Mouse (Mus musculus) frontal cortex, adult 2 months (tissue): ENCODE measurements around the gene Kiz. TPM values are rescaled to one million over a fixed set of nuclear protein-coding genes. Genes with fewer than 3 reads are reported as not detected.
A peak's percentile ranks its signal among the peaks of the same experiment; 100 is the strongest.

Experiments used
- DNase-seq, 2 experiments: peaks; one replicate each; pipeline ENCODE4 v3.0.0; 2022; ENCODE audit warnings: low spot score in 1 of 2; ENCODE audit errors: extremely low spot score in 1 of 2
- polyA plus RNA-seq: library from polyadenylated mRNA; depleted of rRNA; stranded (reverse); fragments of >200 nt; gene quantifications from 2 replicates; pipeline ENCODE4 v1.2.3, GENCODE M21; 2012

Kiz gene
- polyA plus RNA-seq, 1 experiment = 19.7 TPM

GRCm38 (mm10) chr2:146958951-146959821 lies 103.5 kb downstream of the Kiz start:
- peak; percentile 38 to 93 for DNase-seq

DNA sequence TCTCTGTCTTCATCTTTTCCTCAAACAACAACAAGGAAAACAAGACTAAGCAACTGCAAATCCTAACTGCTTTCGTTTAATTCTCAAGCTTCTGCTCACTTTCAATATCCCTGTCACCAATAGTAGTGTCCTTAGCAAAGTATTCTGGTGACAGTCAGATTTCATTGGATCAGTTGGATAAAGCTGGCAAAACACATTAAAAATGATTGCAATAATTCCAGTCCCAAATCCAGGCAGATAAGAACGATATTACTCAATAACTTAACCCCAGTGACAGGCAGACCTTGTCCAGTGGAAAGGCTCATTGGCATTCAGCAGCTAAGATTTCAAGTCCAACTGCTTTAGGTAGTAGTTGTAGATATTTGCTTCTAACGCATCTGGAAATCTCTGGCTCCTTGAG lies 119.4 kb downstream of the Kiz start:
- no peak for DNase-seq

DNA sequence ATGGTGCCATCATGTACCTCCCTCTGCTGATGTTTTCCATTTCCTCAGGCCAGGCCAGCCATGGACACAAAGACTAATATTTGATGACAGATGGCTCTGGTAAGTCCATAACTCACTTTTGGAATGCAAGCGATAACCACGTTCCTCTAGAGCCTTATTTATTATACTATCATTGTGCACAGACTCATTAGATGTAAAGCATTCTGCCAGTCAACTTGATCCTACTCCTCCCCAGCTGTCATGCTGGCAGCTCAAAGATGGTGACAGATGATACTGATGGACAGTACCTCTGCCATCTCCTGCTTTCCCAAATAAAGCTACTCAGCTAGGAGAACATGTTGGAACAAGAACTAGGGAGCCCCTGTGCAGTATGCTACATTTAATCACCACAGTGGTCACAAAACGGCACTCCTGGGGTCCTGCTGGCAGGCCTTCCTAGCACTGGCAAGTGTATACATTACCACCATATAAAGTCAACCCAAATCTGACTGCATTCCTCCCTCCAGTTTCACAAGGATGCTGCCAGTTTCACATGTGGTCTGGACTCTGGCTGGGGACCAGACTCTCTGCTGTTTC lies 119.9 kb downstream of the Kiz start:
- DNase-seq = no peak

DNA sequence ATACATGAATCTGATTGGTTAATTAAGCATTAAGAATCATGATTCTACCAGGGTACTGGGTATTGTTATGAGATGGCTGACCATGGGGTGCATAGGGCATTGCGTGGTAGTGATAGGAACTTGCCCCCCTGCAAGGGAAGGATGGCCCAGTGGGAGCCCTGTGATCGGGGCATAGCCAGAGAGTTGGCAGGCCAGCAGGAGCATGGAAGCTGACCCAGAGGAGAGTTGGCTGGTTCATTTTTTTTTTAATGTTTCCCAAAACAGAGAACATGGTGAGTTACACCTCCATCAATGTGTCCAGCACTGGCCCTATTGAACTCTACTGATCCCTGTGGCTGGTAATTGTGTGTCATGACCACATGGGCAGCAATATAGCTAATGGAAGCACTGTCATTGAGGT lies 127.1 kb downstream of the Kiz start:
- DNase-seq = no peak

GRCm38 (mm10) chr2:146984831-146985230 lies 129.2 kb downstream of the Kiz start:
- no peak for DNase-seq

DNA sequence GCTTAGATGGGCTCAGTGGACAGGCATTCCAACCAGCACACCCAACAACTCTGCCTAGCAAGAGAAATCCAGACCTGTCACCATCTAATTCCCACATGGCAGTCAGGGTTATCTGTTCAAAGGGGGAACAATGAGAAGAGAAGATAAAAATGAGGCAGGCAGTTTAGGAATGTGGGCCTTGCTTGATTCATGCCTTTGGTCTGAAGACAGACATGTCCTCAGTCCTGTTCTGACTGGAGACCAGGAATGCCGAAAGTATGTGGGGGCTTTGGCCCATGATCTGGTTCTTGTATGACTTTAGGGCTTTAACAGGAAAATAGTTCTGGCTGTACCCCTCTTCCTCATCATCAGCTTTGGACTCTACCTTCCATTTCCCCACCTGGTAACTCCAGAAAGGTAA lies 130.1 kb downstream of the Kiz start:
- no peak for DNase-seq

- DNase-seq = no peak
Observed at GRCm38 (mm10) chr2:146986429-146986828, 130.8 kb downstream of the Kiz start.

DNA sequence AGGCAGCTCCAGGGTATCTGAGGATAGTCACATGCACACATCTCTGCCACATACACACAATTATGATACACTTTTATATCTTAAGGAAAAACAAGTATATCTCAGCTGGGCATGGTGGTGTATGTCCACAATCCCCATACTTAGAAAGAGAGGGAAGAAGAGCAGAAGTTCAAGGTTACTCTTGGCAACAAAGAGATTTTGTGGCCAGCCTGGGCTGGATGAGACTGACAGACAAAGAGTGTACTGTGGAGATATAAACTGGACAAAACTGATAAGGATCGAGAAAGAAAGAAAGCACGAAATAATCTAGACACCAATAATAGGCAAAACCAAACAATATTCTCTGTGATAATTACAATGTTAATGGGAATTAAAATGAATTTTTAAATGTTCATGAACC lies 151.6 kb downstream of the Kiz start:
- no peak for DNase-seq

- DNase-seq = no peak
Observed at GRCm38 (mm10) chr2:147009084-147009483, 153.4 kb downstream of the Kiz start.

- DNase-seq = no peak
Observed at GRCm38 (mm10) chr2:147010141-147010540, 154.5 kb downstream of the Kiz start.

- no peak for DNase-seq
Observed at GRCm38 (mm10) chr2:147010952-147011351, 155.3 kb downstream of the Kiz start.

GRCm38 (mm10) chr2:147011474-147012140 lies 155.9 kb downstream of the Kiz start:
- DNase-seq = no peak

DNA sequence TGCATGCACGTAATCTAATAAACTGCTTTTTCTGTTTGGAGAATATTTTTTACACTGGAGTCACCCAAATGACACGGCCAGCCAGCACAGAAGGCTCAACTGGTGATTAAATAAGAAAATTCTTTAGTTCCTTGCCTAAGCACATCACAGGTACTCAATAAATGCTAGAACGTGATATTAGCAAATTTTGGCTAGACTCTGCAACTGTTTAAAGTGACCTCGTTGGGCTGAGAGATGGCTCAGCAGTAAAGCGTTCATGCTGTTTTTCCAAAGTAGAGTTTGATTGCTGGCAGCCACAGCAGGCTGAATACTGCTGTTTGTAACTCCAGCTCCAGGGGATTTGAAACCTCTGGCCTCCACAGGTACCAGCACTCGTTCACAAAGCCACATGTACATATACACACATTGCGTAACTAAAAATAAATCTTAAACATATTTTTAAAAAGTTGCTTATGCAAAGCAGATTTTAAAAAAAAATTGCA lies 156.5 kb downstream of the Kiz start:
- no peak for DNase-seq

DNA sequence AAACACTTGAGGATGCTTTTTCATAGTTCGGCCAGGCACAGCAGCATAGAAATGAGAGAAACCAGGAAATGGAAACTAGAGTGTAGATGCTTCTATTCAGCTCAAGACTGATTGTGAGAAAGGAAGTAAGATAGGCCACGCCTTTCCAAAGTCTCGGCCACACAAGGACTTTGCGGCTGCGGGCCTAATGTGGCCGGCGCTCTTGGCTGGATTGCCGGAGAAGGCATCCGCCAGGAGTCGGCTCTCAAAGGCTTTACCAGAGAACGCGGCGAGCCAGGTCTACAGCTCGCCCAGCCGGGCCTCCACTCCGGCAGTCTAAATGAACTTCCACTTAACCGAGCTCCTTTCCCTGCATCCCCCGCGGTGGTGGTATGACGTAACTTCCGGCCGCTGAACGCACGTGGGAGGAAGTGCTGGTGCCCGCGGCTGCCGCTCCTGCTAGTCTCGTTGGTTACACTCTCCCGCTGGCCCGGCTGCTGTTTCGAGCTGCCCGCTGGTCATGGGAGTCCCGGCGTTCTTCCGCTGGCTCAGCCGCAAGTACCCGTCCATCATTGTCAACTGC lies 157.0 kb downstream of the Kiz start, which contains the start of gene Xrn2:
Gene Xrn2 (plus strand): TSS at position 374 of the 562 bp plus-strand sequence.
- DNase-seq = peak; percentile 92 to 98

- DNase-seq = peak; percentile 14 to 60
Observed at GRCm38 (mm10) chr2:147013194-147013969, 157.7 kb downstream of the Kiz start.

- no peak for DNase-seq
Observed at GRCm38 (mm10) chr2:147014101-147014886, 158.6 kb downstream of the Kiz start.
